Mouse (Mus musculus) MEL (cell line): ENCODE data around the gene Cacna1g.

Experiments used
- BHLHE40 ChIP-seq: IDR thresholded peaks from 2 replicates; pipeline ENCODE4 v1.6.1; 2012; ENCODE audit warnings: low read depth, mild to moderate bottlenecking, inconsistent platforms, low read length, improper control_type of control experiment, borderline replicate concordance
- CTCF ChIP-seq, 3 experiments: IDR thresholded peaks in 2 of 3; conservative IDR thresholded peaks in 1 of 3; 2 replicates each; pipeline ENCODE4 v1.5.1; 2011 to 2012; ENCODE audit warnings: low read length in 3 of 3, low read depth in 2 of 3, mild to moderate bottlenecking in 2 of 3, improper control_type of control experiment in 1 of 3, inconsistent platforms in 1 of 3, mixed read lengths in 1 of 3, moderate library complexity in 1 of 3; ENCODE audit not compliant: control insufficient read depth in 1 of 3, insufficient read depth in 1 of 3, poor library complexity in 1 of 3, severe bottlenecking in 1 of 3
- ELF1 ChIP-seq: IDR thresholded peaks from 2 replicates; pipeline ENCODE4 v1.6.1; 2014; ENCODE audit warnings: low read depth, mild to moderate bottlenecking, inconsistent platforms, low read length, improper control_type of control experiment, moderate library complexity
- EP300 ChIP-seq, 2 experiments: IDR thresholded peaks; 2 replicates each; pipeline ENCODE4 v1.6.1; 2011; ENCODE audit warnings: improper control_type of control experiment in 2 of 2, low read length in 2 of 2, low read depth in 1 of 2, mild to moderate bottlenecking in 1 of 2
- GATA1 ChIP-seq: IDR thresholded peaks from 2 replicates; pipeline ENCODE4 v1.6.1; 2011; ENCODE audit warnings: low read depth, low read length, improper control_type of control experiment
- HCFC1 ChIP-seq: IDR thresholded peaks from 2 replicates; pipeline ENCODE4 v1.6.1; 2012; ENCODE audit warnings: low read depth, mild to moderate bottlenecking, inconsistent platforms, low read length, improper control_type of control experiment, moderate library complexity
- MAFK ChIP-seq: IDR thresholded peaks from 2 replicates; pipeline ENCODE4 v1.6.1; 2011; ENCODE audit warnings: low read depth, mild to moderate bottlenecking, low read length, improper control_type of control experiment, borderline replicate concordance
- MAZ ChIP-seq: IDR thresholded peaks from 2 replicates; pipeline ENCODE4 v1.6.1; 2012; ENCODE audit warnings: low read depth, mild to moderate bottlenecking, inconsistent platforms, low read length, improper control_type of control experiment
- MXI1 ChIP-seq: IDR thresholded peaks from 2 replicates; pipeline ENCODE4 v1.6.1; 2011; ENCODE audit warnings: mild to moderate bottlenecking, low read depth, low read length, improper control_type of control experiment
- MYC ChIP-seq: IDR thresholded peaks from 2 replicates; pipeline ENCODE4 v1.6.1; 2011; ENCODE audit warnings: low read depth, mild to moderate bottlenecking, low read length, improper control_type of control experiment, moderate library complexity
- POLR2A ChIP-seq, 2 experiments: IDR thresholded peaks; 2 replicates each; pipeline ENCODE4 v1.6.1; 2011 to 2012; ENCODE audit warnings: low read length in 2 of 2, mild to moderate bottlenecking in 2 of 2, control low read depth in 1 of 2, improper control_type of control experiment in 1 of 2, low read depth in 1 of 2, moderate library complexity in 1 of 2; ENCODE audit not compliant: control insufficient read depth in 1 of 2, insufficient read depth in 1 of 2, poor library complexity in 1 of 2
- RAD21 ChIP-seq: IDR thresholded peaks from 2 replicates; pipeline ENCODE4 v1.6.1; 2011; ENCODE audit warnings: mild to moderate bottlenecking, low read depth, low read length, improper control_type of control experiment
- TAL1 ChIP-seq: IDR thresholded peaks from 2 replicates; pipeline ENCODE4 v1.6.1; 2012; ENCODE audit warnings: mild to moderate bottlenecking, inconsistent platforms, low read length, moderate library complexity, mixed read lengths

GRCm38 (mm10) chr11:94501482-94501881, 27.5 kb upstream of the Cacna1g start:
- TF ChIP-seq POLR2A (IDR thresholded peaks at IDR 0.05; ENCODE audit: control insufficient read depth in 1 of 2, insufficient read depth in 1 of 2, low read depth in 1 of 2, low read length in 2 of 2, poor library complexity in 1 of 2), result no peak
- TF ChIP-seq BHLHE40, result no peak
- TF ChIP-seq CTCF (IDR thresholded peaks at IDR 0.05 in 2 of 3, conservative IDR thresholded peaks at IDR 0.05 in 1 of 3; ENCODE audit: control insufficient read depth in 1 of 3, insufficient read depth in 1 of 3, low read depth in 2 of 3, low read length in 3 of 3, poor library complexity in 1 of 3, severe bottlenecking in 1 of 3), result no peak
- TF ChIP-seq MYC, result no peak
- no peak for TF ChIP-seq MAZ
- no peak for TF ChIP-seq MAFK
- no peak for TF ChIP-seq EP300 (IDR thresholded peaks at IDR 0.05; ENCODE audit: low read depth in 1 of 2, low read length in 2 of 2)
- no peak for TF ChIP-seq ELF1
- no peak for TF ChIP-seq GATA1
- TF ChIP-seq HCFC1, result no peak
- no peak for TF ChIP-seq TAL1
- TF ChIP-seq MXI1, result no peak
- TF ChIP-seq RAD21, result no peak
